Mouse (Mus musculus) ES-Bruce4 (cell line): Measurements from ENCODE around the gene Zfp385b.

Experiments
- CTCF ChIP-seq: IDR thresholded peaks from one replicate; pipeline ENCODE4 v1.8.1; 2011; ENCODE audit warnings: low read depth, low read length
- EP300 ChIP-seq: IDR thresholded peaks from 2 replicates; pipeline ENCODE4 v1.6.1; 2011; ENCODE audit warnings: low read depth, low read length; ENCODE audit not compliant: insufficient read depth

DNA sequence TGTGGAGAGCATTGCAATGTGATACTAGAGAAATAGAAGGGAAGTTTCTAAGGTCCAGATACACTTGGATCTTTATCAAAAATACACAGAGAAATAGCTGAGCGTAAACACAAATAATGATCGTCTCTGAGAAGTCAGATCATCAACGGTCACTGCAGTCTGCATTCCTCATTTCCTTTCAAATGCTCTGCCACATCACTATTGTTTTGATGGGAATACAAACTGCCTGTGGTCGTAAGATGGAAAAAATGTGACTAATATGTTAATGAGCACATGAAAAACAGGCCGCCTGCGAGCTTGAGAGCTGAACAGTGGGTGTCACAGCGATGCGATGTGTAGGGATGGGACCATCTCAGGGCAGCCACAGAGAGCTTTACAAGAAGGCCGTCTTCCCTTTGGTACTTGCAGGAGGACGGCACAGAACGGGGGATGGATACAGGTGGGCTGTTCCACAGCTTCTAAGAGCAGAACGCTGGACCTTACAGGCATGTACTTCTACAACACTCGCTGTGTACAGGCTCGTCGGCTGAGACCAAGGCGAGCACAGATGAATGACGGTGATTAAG, 51.0 kb downstream of the Zfp385b start:
- TF ChIP-seq CTCF (no peak), EP300 (no peak)
